Mouse (Mus musculus): ENCODE results near the gene Mycbpap.

DNA sequence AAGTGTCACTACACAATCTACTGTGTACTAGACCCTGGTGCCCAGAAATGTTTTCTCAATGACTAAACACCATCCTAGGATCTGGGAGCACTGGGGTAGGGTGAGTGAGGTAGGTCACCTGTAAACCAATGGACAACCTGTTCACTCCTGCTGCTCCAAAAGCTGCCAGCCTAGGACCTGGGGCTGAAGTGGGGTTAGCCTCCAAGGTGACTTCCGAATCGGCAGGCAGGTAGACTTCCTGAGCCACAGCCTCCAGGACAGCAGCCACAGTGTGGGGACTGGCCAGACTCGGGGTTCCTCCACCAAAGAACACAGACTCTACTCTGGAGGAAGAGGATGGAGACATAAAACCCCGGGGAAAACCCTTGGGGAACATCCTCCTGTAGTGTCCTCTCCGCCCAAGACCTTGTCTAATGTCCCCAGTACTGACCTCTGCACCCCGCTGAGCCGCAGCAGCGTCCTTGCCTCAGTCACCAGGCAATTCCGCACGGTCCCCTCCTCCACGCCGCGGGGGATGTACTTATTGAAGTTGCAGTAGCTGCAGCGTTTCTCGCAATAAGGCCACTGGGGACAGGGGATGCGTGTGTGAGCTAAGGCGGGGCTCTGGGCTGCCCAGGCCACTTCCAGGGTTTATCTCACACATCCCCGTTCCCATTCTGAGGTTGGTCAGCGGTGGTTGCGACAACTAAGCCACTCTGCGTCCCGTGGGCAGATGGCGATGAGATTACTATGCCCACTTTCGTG, 26.7 kb upstream of the Mycbpap start:
- no peak for TF ChIP-seq CTCF (IDR thresholded peaks at IDR 0.05; ENCODE audit: insufficient read depth, low read length)
- TF ChIP-seq POLR2A (IDR thresholded peaks at IDR 0.05; ENCODE audit: borderline replicate concordance, extremely low read depth, low read depth, low read length) = no peak

All from lung, adult 2 months (tissue).